Mouse (Mus musculus): ENCODE results near the gene Fgfr2. TPM values are rescaled to one million over a fixed set of nuclear protein-coding genes. Genes with fewer than 3 reads are reported as not detected.

Fgfr2 gene
- polyA plus RNA-seq, 1 experiment from 2014 or later: 169 TPM

- Histone ChIP-seq H3K36me3 (ENCODE audit: control insufficient read depth, insufficient read depth, low read length) (no peaks in the 10 kb centered on the region), H3K4me2 (replicated peaks; ENCODE audit: low read depth, low read length) (no peak overlapping the region), H3K9ac (replicated peaks; ENCODE audit: low read depth, low read length) (no peak overlapping the region), H3K4me1 (ENCODE audit: control insufficient read depth, insufficient read depth, low read length) (peaks cover 47% of the 10 kb centered on the region), H3K27ac (ENCODE audit: low read length) (no peak overlapping the region), H3K9me3 (ENCODE audit: control insufficient read depth, low read depth, low read length) (no peaks in the 10 kb centered on the region), H3K27me3 (ENCODE audit: control insufficient read depth, insufficient read depth, low read length) (no peaks in the 10 kb centered on the region), H3K4me3 (ENCODE audit: low read depth, low read length) (no peak overlapping the region)
- ATAC-seq (ENCODE audit: insufficient number of reproducible peaks, insufficient read depth, low FRiP score, low read depth): peak; percentile 10; the same call in 1 of the 2 replicates
- WGBS: 4% methylated on average over 3 of the region's 3 CpGs
These were observed 466.6 kb downstream of the Fgfr2 start for GRCm38 (mm10) chr7:132656548-132656947.

GRCm38 (mm10) chr7:132656075-132656474 is 467.1 kb downstream of the Fgfr2 start:
- WGBS: 19% methylated on average over 9 of the region's 9 CpGs
- Histone ChIP-seq H3K4me2 (replicated peaks; ENCODE audit: low read depth, low read length) (no peak overlapping the region), H3K27ac (ENCODE audit: low read length) (no peak overlapping the region), H3K36me3 (ENCODE audit: control insufficient read depth, insufficient read depth, low read length) (no peaks in the 10 kb centered on the region), H3K4me3 (ENCODE audit: low read depth, low read length) (no peak overlapping the region), H3K27me3 (ENCODE audit: control insufficient read depth, insufficient read depth, low read length) (no peaks in the 10 kb centered on the region), H3K9me3 (ENCODE audit: control insufficient read depth, low read depth, low read length) (no peaks in the 10 kb centered on the region), H3K4me1 (ENCODE audit: control insufficient read depth, insufficient read depth, low read length) (peaks cover 43% of the 10 kb centered on the region), H3K9ac (replicated peaks; ENCODE audit: low read depth, low read length) (no peak overlapping the region)
- peak; percentile 47; the same call in 1 of the 2 replicates for ATAC-seq (ENCODE audit: insufficient number of reproducible peaks, insufficient read depth, low FRiP score, low read depth)

- no peaks in the 10 kb centered on the region for H3K36me3 ChIP-seq (ENCODE audit: control insufficient read depth, insufficient read depth, low read length)
- no peak overlapping the region for H3K4me3 ChIP-seq (ENCODE audit: low read depth, low read length)
- H3K27ac ChIP-seq (ENCODE audit: low read length): no peak overlapping the region
- no peaks in the 10 kb centered on the region for H3K9me3 ChIP-seq (ENCODE audit: control insufficient read depth, low read depth, low read length)
- H3K27me3 ChIP-seq (ENCODE audit: control insufficient read depth, insufficient read depth, low read length): no peaks in the 10 kb centered on the region
- H3K4me2 ChIP-seq (replicated peaks; ENCODE audit: low read depth, low read length): no peak overlapping the region
- H3K9ac ChIP-seq (replicated peaks; ENCODE audit: low read depth, low read length): no peak overlapping the region
- no peak for ATAC-seq (ENCODE audit: insufficient number of reproducible peaks, insufficient read depth, low FRiP score, low read depth)
- H3K4me1 ChIP-seq (ENCODE audit: control insufficient read depth, insufficient read depth, low read length): peaks cover 28% of the 10 kb centered on the region
- 91% methylated on average over 3 of the region's 3 CpGs for WGBS
These were observed 468.7 kb downstream of the Fgfr2 start for GRCm38 (mm10) chr7:132654412-132654811.

- Histone ChIP-seq H3K9me3 (ENCODE audit: control insufficient read depth, low read depth, low read length) (no peaks in the 10 kb centered on the region), H3K4me3 (ENCODE audit: low read depth, low read length) (no peak overlapping the region), H3K36me3 (ENCODE audit: control insufficient read depth, insufficient read depth, low read length) (no peaks in the 10 kb centered on the region), H3K4me2 (replicated peaks; ENCODE audit: low read depth, low read length) (no peak overlapping the region), H3K27me3 (ENCODE audit: control insufficient read depth, insufficient read depth, low read length) (no peaks in the 10 kb centered on the region), H3K9ac (replicated peaks; ENCODE audit: low read depth, low read length) (no peak overlapping the region), H3K4me1 (ENCODE audit: control insufficient read depth, insufficient read depth, low read length) (no peaks in the 10 kb centered on the region), H3K27ac (ENCODE audit: low read length) (no peak overlapping the region)
- no peak for ATAC-seq (ENCODE audit: insufficient number of reproducible peaks, insufficient read depth, low FRiP score, low read depth)
- WGBS: 96% methylated on average over 1 of the region's 1 CpGs
These were observed 476.6 kb downstream of the Fgfr2 start for GRCm38 (mm10) chr7:132646514-132646913.

GRCm38 (mm10) chr7:132644605-132645279 is 478.4 kb downstream of the Fgfr2 start:
- no peak overlapping the region for H3K9ac ChIP-seq (replicated peaks; ENCODE audit: low read depth, low read length)
- H3K4me2 ChIP-seq (replicated peaks; ENCODE audit: low read depth, low read length): no peak overlapping the region
- ATAC-seq (ENCODE audit: insufficient number of reproducible peaks, insufficient read depth, low FRiP score, low read depth): no peak
- H3K27me3 ChIP-seq (ENCODE audit: control insufficient read depth, insufficient read depth, low read length): no peaks in the 10 kb centered on the region
- no peak overlapping the region for H3K27ac ChIP-seq (ENCODE audit: low read length)
- WGBS: 75% methylated on average over 11 of the region's 11 CpGs
- no peaks in the 10 kb centered on the region for H3K4me1 ChIP-seq (ENCODE audit: control insufficient read depth, insufficient read depth, low read length)
- no peaks in the 10 kb centered on the region for H3K9me3 ChIP-seq (ENCODE audit: control insufficient read depth, low read depth, low read length)
- H3K4me3 ChIP-seq (ENCODE audit: low read depth, low read length): no peak overlapping the region
- no peaks in the 10 kb centered on the region for H3K36me3 ChIP-seq (ENCODE audit: control insufficient read depth, insufficient read depth, low read length)

- no peaks in the 10 kb centered on the region for H3K27me3 ChIP-seq (ENCODE audit: control insufficient read depth, insufficient read depth, low read length)
- no peak overlapping the region for H3K27ac ChIP-seq (ENCODE audit: low read length)
- no peak for ATAC-seq (ENCODE audit: insufficient number of reproducible peaks, insufficient read depth, low FRiP score, low read depth)
- H3K36me3 ChIP-seq (ENCODE audit: control insufficient read depth, insufficient read depth, low read length): no peaks in the 10 kb centered on the region
- H3K9ac ChIP-seq (replicated peaks; ENCODE audit: low read depth, low read length): no peak overlapping the region
- H3K4me1 ChIP-seq (ENCODE audit: control insufficient read depth, insufficient read depth, low read length): no peaks in the 10 kb centered on the region
- no peak overlapping the region for H3K4me2 ChIP-seq (replicated peaks; ENCODE audit: low read depth, low read length)
- 67% methylated on average over 1 of the region's 1 CpGs for WGBS
- no peak overlapping the region for H3K4me3 ChIP-seq (ENCODE audit: low read depth, low read length)
- H3K9me3 ChIP-seq (ENCODE audit: control insufficient read depth, low read depth, low read length): no peaks in the 10 kb centered on the region
These were observed 481.5 kb downstream of the Fgfr2 start for GRCm38 (mm10) chr7:132641606-132642005.

GRCm38 (mm10) chr7:132640946-132641345 is 482.2 kb downstream of the Fgfr2 start:
- ATAC-seq (ENCODE audit: insufficient number of reproducible peaks, insufficient read depth, low FRiP score, low read depth): no peak
- no peak overlapping the region for H3K27ac ChIP-seq (ENCODE audit: low read length)
- no peak overlapping the region for H3K4me2 ChIP-seq (replicated peaks; ENCODE audit: low read depth, low read length)
- WGBS: 19% methylated on average over 9 of the region's 9 CpGs
- H3K36me3 ChIP-seq (ENCODE audit: control insufficient read depth, insufficient read depth, low read length): no peaks in the 10 kb centered on the region
- no peaks in the 10 kb centered on the region for H3K27me3 ChIP-seq (ENCODE audit: control insufficient read depth, insufficient read depth, low read length)
- no peak overlapping the region for H3K4me3 ChIP-seq (ENCODE audit: low read depth, low read length)
- H3K9me3 ChIP-seq (ENCODE audit: control insufficient read depth, low read depth, low read length): no peaks in the 10 kb centered on the region
- no peak overlapping the region for H3K9ac ChIP-seq (replicated peaks; ENCODE audit: low read depth, low read length)
- no peaks in the 10 kb centered on the region for H3K4me1 ChIP-seq (ENCODE audit: control insufficient read depth, insufficient read depth, low read length)

GRCm38 (mm10) chr7:132638446-132639087 is 484.6 kb downstream of the Fgfr2 start:
- H3K4me2 ChIP-seq (replicated peaks; ENCODE audit: low read depth, low read length): no peak overlapping the region
- H3K27ac ChIP-seq (ENCODE audit: low read length): no peak overlapping the region
- H3K36me3 ChIP-seq (ENCODE audit: control insufficient read depth, insufficient read depth, low read length): no peaks in the 10 kb centered on the region
- H3K27me3 ChIP-seq (ENCODE audit: control insufficient read depth, insufficient read depth, low read length): no peaks in the 10 kb centered on the region
- ATAC-seq (ENCODE audit: insufficient number of reproducible peaks, insufficient read depth, low FRiP score, low read depth): 0 out of 2 replicates have a peak, but pooled peaks have one; percentile 76
- no peaks in the 10 kb centered on the region for H3K9me3 ChIP-seq (ENCODE audit: control insufficient read depth, low read depth, low read length)
- WGBS: 62% methylated on average over 12 of the region's 12 CpGs
- H3K4me1 ChIP-seq (ENCODE audit: control insufficient read depth, insufficient read depth, low read length): no peaks in the 10 kb centered on the region
- no peak overlapping the region for H3K4me3 ChIP-seq (ENCODE audit: low read depth, low read length)
- H3K9ac ChIP-seq (replicated peaks; ENCODE audit: low read depth, low read length): no peak overlapping the region

All from stomach, embryonic 14.5 days (tissue).